Mouse (Mus musculus) B cell, adult 67 days (primary cell): ENCODE results near the gene Dync1h1. TPM values are rescaled to one million over a fixed set of nuclear protein-coding genes. Genes with fewer than 3 reads are reported as not detected.

Source experiments
- total RNA-seq, 2 experiments: library from RNA; stranded (reverse); gene quantifications; 4 replicates each; pipeline ENCODE4 v1.2.4; 2023

Gene Dync1h1
- 100 to 1,000 TPM; 152 to 157 TPM for total RNA-seq

GRCm38 (mm10) chr12:110601241-110602218 lies at the start of gene Dync1h1:
Gene Dync1h1, plus strand, starts transcription at chr12:110601452.

GRCm38 (mm10) chr12:110682561-110683299 lies 81.5 kb downstream of the Dync1h1 start, which contains the start of gene 1700001K19Rik:
Gene 1700001K19Rik, minus strand, starts transcription at chr12:110682619.

DNA sequence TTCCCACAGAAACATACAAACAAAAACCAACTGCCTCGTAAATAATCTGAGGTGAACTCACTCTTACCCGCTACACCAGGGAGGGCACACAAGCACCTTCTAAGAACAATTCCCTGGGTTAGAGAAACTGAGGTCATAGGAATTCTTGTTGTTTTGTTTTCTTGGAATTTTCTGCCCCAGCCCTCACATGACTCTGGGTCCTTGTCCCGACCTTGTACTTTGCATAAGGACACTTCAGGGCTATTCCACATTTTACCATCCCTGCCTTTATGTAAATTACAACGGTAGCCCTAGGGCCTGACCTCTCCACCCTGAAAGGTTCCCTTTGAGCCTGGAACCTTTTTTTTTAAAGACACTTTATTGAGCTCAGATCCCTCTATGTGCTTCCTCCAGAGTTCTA lies 101.3 kb downstream of the Dync1h1 start, which contains the start of gene Hsp90aa1:
Hsp90aa1 (minus strand) TSS at position 173 of the 400 bp plus-strand sequence.

Other genes with a start within 250 kb of the Dync1h1 start
- gene Ppp2r5c, start 154.3 kb upstream of the Dync1h1 start, total RNA-seq: 100 to 1,000 TPM in 1 of 2 experiments, 10 to 100 TPM in 1; 95.9 to 105 TPM
- gene 1700001K19Rik, start 81.2 kb downstream of the Dync1h1 start, total RNA-seq: not detected
- 100 to 1,000 TPM; 460 to 702 TPM for gene Hsp90aa1, start 101.3 kb downstream of the Dync1h1 start, total RNA-seq
- gene Wdr20, start 136.5 kb downstream of the Dync1h1 start, total RNA-seq: 10 to 100 TPM; 69.3 to 85.7 TPM
- not detected for gene Mok, start 239.5 kb downstream of the Dync1h1 start, total RNA-seq
- 10 to 100 TPM; 17.1 to 17.3 TPM for gene Zfp839, start 248.8 kb downstream of the Dync1h1 start, total RNA-seq